Mouse (Mus musculus): ENCODE measurements around the gene Traf3ip2. TPM values are rescaled to one million over a fixed set of nuclear protein-coding genes. Genes with fewer than 3 reads are reported as not detected.
A peak's percentile ranks its signal among the peaks of the same experiment; 100 is the strongest.

Traf3ip2 gene
- polyA plus RNA-seq, 1 experiment from 2014 or later, result 5.7 TPM

GRCm38 (mm10) chr10:39625626-39626260 is 13.0 kb downstream of the Traf3ip2 start:
- no peak overlapping the region for H3K27ac ChIP-seq (ENCODE audit: low read depth, low read length)
- no peak overlapping the region for H3K4me3 ChIP-seq (ENCODE audit: low read depth, low read length)
- H3K9me3 ChIP-seq (ENCODE audit: control insufficient read depth, low read length), result no peaks in the 10 kb centered on the region
- 74% methylated on average over 11 of the region's 11 CpGs for WGBS
- peaks cover 20% of the 10 kb centered on the region for H3K4me1 ChIP-seq (ENCODE audit: control insufficient read depth, insufficient read depth, low read length)
- H3K9ac ChIP-seq (replicated peaks; ENCODE audit: low read depth, low read length), result no peak overlapping the region
- no peak for ATAC-seq (ENCODE audit: low read depth)
- no peaks in the 10 kb centered on the region for H3K27me3 ChIP-seq (ENCODE audit: control insufficient read depth, insufficient read depth, low read length)
- no peak overlapping the region for H3K4me2 ChIP-seq (ENCODE audit: low read depth, low read length)
- H3K36me3 ChIP-seq (ENCODE audit: control insufficient read depth, insufficient read depth, low read length), result no peaks in the 10 kb centered on the region

GRCm38 (mm10) chr10:39626376-39626775 is 13.6 kb downstream of the Traf3ip2 start:
- H3K9ac ChIP-seq (replicated peaks; ENCODE audit: low read depth, low read length), result no peak overlapping the region
- WGBS, result 91% methylated on average over 12 of the region's 12 CpGs
- H3K4me1 ChIP-seq (ENCODE audit: control insufficient read depth, insufficient read depth, low read length), result peaks cover 26% of the 10 kb centered on the region
- H3K4me3 ChIP-seq (ENCODE audit: low read depth, low read length), result no peak overlapping the region
- ATAC-seq (ENCODE audit: low read depth), result no peak
- no peaks in the 10 kb centered on the region for H3K9me3 ChIP-seq (ENCODE audit: control insufficient read depth, low read length)
- H3K4me2 ChIP-seq (ENCODE audit: low read depth, low read length), result no peak overlapping the region
- no peaks in the 10 kb centered on the region for H3K36me3 ChIP-seq (ENCODE audit: control insufficient read depth, insufficient read depth, low read length)
- no peak overlapping the region for H3K27ac ChIP-seq (ENCODE audit: low read depth, low read length)
- H3K27me3 ChIP-seq (ENCODE audit: control insufficient read depth, insufficient read depth, low read length), result no peaks in the 10 kb centered on the region

GRCm38 (mm10) chr10:39628799-39629517 is 16.2 kb downstream of the Traf3ip2 start:
- 33% methylated on average over 10 of the region's 10 CpGs for WGBS
- H3K4me3 ChIP-seq (ENCODE audit: low read depth, low read length), result no peak overlapping the region
- H3K27ac ChIP-seq (ENCODE audit: low read depth, low read length), result peak overlapping the region; percentile 12; the same call in 1 of the 2 replicates
- H3K36me3 ChIP-seq (ENCODE audit: control insufficient read depth, insufficient read depth, low read length), result no peaks in the 10 kb centered on the region
- no peak overlapping the region for H3K4me2 ChIP-seq (ENCODE audit: low read depth, low read length)
- no peak overlapping the region for H3K9ac ChIP-seq (replicated peaks; ENCODE audit: low read depth, low read length)
- 0 out of 2 replicates have a peak, but pooled peaks have one; percentile 16 for ATAC-seq (ENCODE audit: low read depth)
- H3K4me1 ChIP-seq (ENCODE audit: control insufficient read depth, insufficient read depth, low read length), result peaks cover 30% of the 10 kb centered on the region
- H3K27me3 ChIP-seq (ENCODE audit: control insufficient read depth, insufficient read depth, low read length), result no peaks in the 10 kb centered on the region
- no peaks in the 10 kb centered on the region for H3K9me3 ChIP-seq (ENCODE audit: control insufficient read depth, low read length)

- WGBS, result 40% methylated on average over 18 of the region's 18 CpGs
- Histone ChIP-seq H3K27ac (ENCODE audit: low read depth, low read length) (peak overlapping the region; percentile 64), H3K27me3 (ENCODE audit: control insufficient read depth, insufficient read depth, low read length) (no peaks in the 10 kb centered on the region), H3K36me3 (ENCODE audit: control insufficient read depth, insufficient read depth, low read length) (no peaks in the 10 kb centered on the region), H3K4me3 (ENCODE audit: low read depth, low read length) (no peak overlapping the region), H3K4me2 (ENCODE audit: low read depth, low read length) (peak overlapping the region; percentile 16; the same call in 1 of the 2 replicates), H3K9me3 (ENCODE audit: control insufficient read depth, low read length) (no peaks in the 10 kb centered on the region), H3K9ac (replicated peaks; ENCODE audit: low read depth, low read length) (no peak overlapping the region), H3K4me1 (ENCODE audit: control insufficient read depth, insufficient read depth, low read length) (peaks cover 22% of the 10 kb centered on the region)
- peak; percentile 31; the same call in 1 of the 2 replicates for ATAC-seq (ENCODE audit: low read depth)
Observed at GRCm38 (mm10) chr10:39629746-39630552, 17.2 kb downstream of the Traf3ip2 start.

- H3K36me3 ChIP-seq (ENCODE audit: control insufficient read depth, insufficient read depth, low read length), result no peaks in the 10 kb centered on the region
- peaks cover 22% of the 10 kb centered on the region for H3K4me1 ChIP-seq (ENCODE audit: control insufficient read depth, insufficient read depth, low read length)
- 53% methylated on average over 6 of the region's 6 CpGs for WGBS
- no peak overlapping the region for H3K4me3 ChIP-seq (ENCODE audit: low read depth, low read length)
- no peak for ATAC-seq (ENCODE audit: low read depth)
- H3K9ac ChIP-seq (replicated peaks; ENCODE audit: low read depth, low read length), result no peak overlapping the region
- H3K9me3 ChIP-seq (ENCODE audit: control insufficient read depth, low read length), result no peaks in the 10 kb centered on the region
- H3K4me2 ChIP-seq (ENCODE audit: low read depth, low read length), result no peak overlapping the region
- peak overlapping the region; percentile 58 for H3K27ac ChIP-seq (ENCODE audit: low read depth, low read length)
- no peaks in the 10 kb centered on the region for H3K27me3 ChIP-seq (ENCODE audit: control insufficient read depth, insufficient read depth, low read length)
Observed at GRCm38 (mm10) chr10:39630811-39631210, 18.1 kb downstream of the Traf3ip2 start.

- no peak overlapping the region for H3K4me2 ChIP-seq (ENCODE audit: low read depth, low read length)
- no peak overlapping the region for H3K9ac ChIP-seq (replicated peaks; ENCODE audit: low read depth, low read length)
- H3K27me3 ChIP-seq (ENCODE audit: control insufficient read depth, insufficient read depth, low read length), result no peaks in the 10 kb centered on the region
- H3K9me3 ChIP-seq (ENCODE audit: control insufficient read depth, low read length), result no peaks in the 10 kb centered on the region
- H3K27ac ChIP-seq (ENCODE audit: low read depth, low read length), result no peak overlapping the region
- no peak overlapping the region for H3K4me3 ChIP-seq (ENCODE audit: low read depth, low read length)
- WGBS, result 58% methylated on average over 14 of the region's 14 CpGs
- no peaks in the 10 kb centered on the region for H3K36me3 ChIP-seq (ENCODE audit: control insufficient read depth, insufficient read depth, low read length)
- peaks cover 22% of the 10 kb centered on the region for H3K4me1 ChIP-seq (ENCODE audit: control insufficient read depth, insufficient read depth, low read length)
- no peak for ATAC-seq (ENCODE audit: low read depth)
Observed at GRCm38 (mm10) chr10:39631627-39632026, 18.9 kb downstream of the Traf3ip2 start.

GRCm38 (mm10) chr10:39633379-39633778 is 20.6 kb downstream of the Traf3ip2 start:
- WGBS, result 88% methylated on average over 6 of the region's 6 CpGs
- no peak overlapping the region for H3K4me2 ChIP-seq (ENCODE audit: low read depth, low read length)
- peaks cover 22% of the 10 kb centered on the region for H3K4me1 ChIP-seq (ENCODE audit: control insufficient read depth, insufficient read depth, low read length)
- no peak overlapping the region for H3K27ac ChIP-seq (ENCODE audit: low read depth, low read length)
- no peak overlapping the region for H3K9ac ChIP-seq (replicated peaks; ENCODE audit: low read depth, low read length)
- H3K9me3 ChIP-seq (ENCODE audit: control insufficient read depth, low read length), result no peaks in the 10 kb centered on the region
- no peaks in the 10 kb centered on the region for H3K36me3 ChIP-seq (ENCODE audit: control insufficient read depth, insufficient read depth, low read length)
- ATAC-seq (ENCODE audit: low read depth), result no peak
- no peak overlapping the region for H3K4me3 ChIP-seq (ENCODE audit: low read depth, low read length)
- no peaks in the 10 kb centered on the region for H3K27me3 ChIP-seq (ENCODE audit: control insufficient read depth, insufficient read depth, low read length)

GRCm38 (mm10) chr10:39634423-39635101 is 21.8 kb downstream of the Traf3ip2 start:
- Histone ChIP-seq H3K4me2 (ENCODE audit: low read depth, low read length) (no peak overlapping the region), H3K36me3 (ENCODE audit: control insufficient read depth, insufficient read depth, low read length) (no peaks in the 10 kb centered on the region), H3K27me3 (ENCODE audit: control insufficient read depth, insufficient read depth, low read length) (no peaks in the 10 kb centered on the region), H3K27ac (ENCODE audit: low read depth, low read length) (no peak overlapping the region), H3K4me3 (ENCODE audit: low read depth, low read length) (no peak overlapping the region), H3K4me1 (ENCODE audit: control insufficient read depth, insufficient read depth, low read length) (peaks cover 19% of the 10 kb centered on the region), H3K9ac (replicated peaks; ENCODE audit: low read depth, low read length) (no peak overlapping the region), H3K9me3 (ENCODE audit: control insufficient read depth, low read length) (no peaks in the 10 kb centered on the region)
- ATAC-seq (ENCODE audit: low read depth), result no peak
- WGBS, result 95% methylated on average over 13 of the region's 13 CpGs

All from neural tube, embryonic 14.5 days (tissue).